Mouse (Mus musculus) ES-Bruce4 (cell line): ENCODE data around the gene Fgfr2.

Experiments used
- CTCF ChIP-seq: IDR thresholded peaks from one replicate; pipeline ENCODE4 v1.8.1; 2011; ENCODE audit warnings: low read depth, low read length
- POLR2A ChIP-seq: IDR thresholded peaks from one replicate; pipeline ENCODE4 v1.8.1; 2011; ENCODE audit warnings: low read length; ENCODE audit not compliant: insufficient read depth

DNA sequence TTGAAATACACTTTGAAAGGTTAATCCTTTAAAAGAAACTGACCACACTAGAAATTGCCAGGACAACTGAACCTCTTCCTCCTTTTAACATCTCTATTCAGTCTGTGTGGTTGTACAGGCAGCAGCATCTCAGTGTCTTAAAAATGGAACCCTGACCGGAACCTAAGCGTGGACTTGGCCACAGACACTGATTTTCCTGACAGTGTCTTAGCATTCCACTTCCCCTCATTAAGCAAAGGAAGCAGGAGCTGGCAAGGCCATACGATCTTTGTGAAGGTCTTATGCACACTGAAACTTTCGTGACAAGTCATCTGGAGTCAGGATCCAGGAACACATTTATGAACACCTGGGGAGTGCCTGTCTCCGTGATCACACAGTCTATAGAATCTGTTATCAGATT, 339.0 kb downstream of the Fgfr2 start:
- TF ChIP-seq CTCF = no peak
- TF ChIP-seq POLR2A = no peak
